10 mouse cellular contexts compared by ENCODE assay signal in the genomic region with DNA sequence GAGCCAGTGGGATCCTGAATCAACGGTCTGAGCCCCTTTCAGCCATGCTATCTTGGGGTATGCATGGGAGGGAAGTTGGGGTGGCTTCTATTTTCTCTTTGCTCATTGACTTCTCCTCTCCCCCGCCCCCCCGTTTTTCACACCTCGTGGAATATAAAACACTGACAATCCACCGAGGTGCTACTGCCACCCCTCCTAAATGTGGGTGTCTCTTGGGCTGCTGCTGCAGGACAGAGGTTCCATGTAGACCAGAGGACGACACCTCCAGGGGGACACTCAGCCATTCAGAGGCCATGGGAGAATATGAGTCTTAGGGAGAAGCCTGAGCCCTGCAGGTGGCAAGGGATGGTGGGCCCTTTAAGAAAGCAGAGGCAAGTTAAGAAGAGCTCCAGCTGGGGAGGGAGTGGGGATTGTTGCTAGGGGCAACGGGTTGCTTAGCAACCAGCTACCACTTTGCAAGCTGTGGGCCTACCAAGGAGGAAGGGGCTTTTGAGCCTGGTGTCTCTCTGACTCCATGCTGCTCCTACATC. TPM values are rescaled to one million over a fixed set of nuclear protein-coding genes. Genes with fewer than 3 reads are reported as not detected.
A peak's percentile ranks its signal among the peaks of the same experiment; 100 is the strongest.
DNase-seq lines count a peak whose midpoint lies in the region; ATAC-seq lines count a peak whose summit lies in the region.
"Had no signal": no experiment of that assay in that cellular context is flagged by ENCODE, and none has a peak within 500 bp of the region (broad histone marks: within the 10 kb centered on the region; RNA-seq: fewer than 3 reads in every experiment).

No protein-coding gene starts in this region.

- H3K4me2 ChIP-seq in forebrain, embryonic 12.5 days: peak overlapping the region; percentile 38
- no peak overlapping the region for H3K4me2 ChIP-seq in neural tube, embryonic 11.5 days (ENCODE audit: low read depth)
- H3K4me2 ChIP-seq: stomach, embryonic 15.5 days had no signal

- H3K4me3 ChIP-seq in forebrain, embryonic 12.5 days (replicated peaks): no peak overlapping the region
- no peak overlapping the region for H3K4me3 ChIP-seq in neural tube, embryonic 11.5 days (ENCODE audit: low read depth, low read length)
- H3K4me3 ChIP-seq: stomach, embryonic 15.5 days had no signal

- peak overlapping the region; percentile 88 for H3K27ac ChIP-seq in forebrain, embryonic 12.5 days
- H3K27ac ChIP-seq in neural tube, embryonic 11.5 days (ENCODE audit: low read depth, low read length): no peak overlapping the region
- H3K27ac ChIP-seq: kidney, postnatal 0 days; stomach, embryonic 15.5 days had no signal

- H3K36me3 ChIP-seq in forebrain, embryonic 12.5 days (replicated peaks): peaks cover 16% of the 10 kb centered on the region
- H3K36me3 ChIP-seq in neural tube, embryonic 11.5 days (ENCODE audit: control insufficient read depth, insufficient read depth, low read length): no peaks in the 10 kb centered on the region
- H3K36me3 ChIP-seq: stomach, embryonic 15.5 days had no signal

- peak; percentile 90 for ATAC-seq in forebrain, embryonic 12.5 days (ENCODE audit: low FRiP score)
- peak; percentile 76 for ATAC-seq in neural tube, embryonic 11.5 days (ENCODE audit: insufficient read depth, low FRiP score, low TSS enrichment)

- H3K4me1 ChIP-seq in forebrain, embryonic 12.5 days: peaks cover 59% of the 10 kb centered on the region
- H3K4me1 ChIP-seq in neural tube, embryonic 11.5 days (ENCODE audit: control insufficient read depth, insufficient read depth, low read length): peaks cover 18% of the 10 kb centered on the region

- no peaks in the 10 kb centered on the region for H3K9me3 ChIP-seq in forebrain, embryonic 12.5 days
- H3K9me3 ChIP-seq in neural tube, embryonic 11.5 days (ENCODE audit: control insufficient read depth, low read length): no peaks in the 10 kb centered on the region
- H3K9me3 ChIP-seq: stomach, embryonic 15.5 days had no signal

- 21% methylated on average over 7 of the region's 7 CpGs for WGBS in forebrain, embryonic 12.5 days
- 31% methylated on average over 7 of the region's 7 CpGs for WGBS in neural tube, embryonic 11.5 days

- DNase-seq in brain, adult 2 months (ENCODE audit: low read depth, low spot score): peak; percentile 91
- peak; percentile 74 to 76 for DNase-seq in layer of hippocampus, postnatal 14 days (ENCODE audit: low spot score in 2 of 2)
- peak; percentile 88 for DNase-seq in neural tube, embryonic 11.5 days (ENCODE audit: low spot score)
- DNase-seq in urinary bladder, postnatal 10 days (ENCODE audit: low spot score): no peak
- no peak for DNase-seq in natural killer cell, adult 2 months (ENCODE audit: low spot score in 2 of 2)
- no peak for DNase-seq in lung, postnatal 36 days
- DNase-seq in heart, adult 18-20 months: no peak

- H3K27me3 ChIP-seq in forebrain, embryonic 12.5 days: 0 out of 2 replicates have a peak, but pooled peaks cover 4% of the 10 kb centered on the region
- H3K27me3 ChIP-seq in neural tube, embryonic 11.5 days (ENCODE audit: control insufficient read depth, insufficient read depth, low read length): no peaks in the 10 kb centered on the region
- H3K27me3 ChIP-seq: stomach, embryonic 15.5 days had no signal

- peak overlapping the region; percentile 25; the same call in 1 of the 2 replicates for H3K9ac ChIP-seq in forebrain, embryonic 12.5 days
- H3K9ac ChIP-seq in neural tube, embryonic 11.5 days (ENCODE audit: low read length): no peak overlapping the region
- H3K9ac ChIP-seq: stomach, embryonic 15.5 days had no signal

RNA-seq across cellular contexts. Expression of gene Fcho1, which starts 5.5 kb away (rescaled TPM):
- 38.4 and 38.9 TPM in 2 replicates for polyA plus RNA-seq in forebrain, embryonic 12.5 days (2016; fragmentation: Nextera tagmentation; extraction: Ambion mirVana)
- 10 to 100 TPM; 83.1 to 86.4 TPM for total RNA-seq in layer of hippocampus, postnatal 14 days (2021)
- 12.3 and 12.4 TPM in 2 replicates for polyA plus RNA-seq in neural tube, embryonic 11.5 days (2014; fragmentation: Nextera tagmentation; extraction: Ambion mirVana)
- 1 to 10 TPM in 1 of 2 experiments, under 1 TPM in 1; 0.79 to 2.4 TPM for total RNA-seq in heart, adult 18-20 months (2021)

RNA-seq across cellular contexts. Expression of gene B3gnt3, which starts 18.4 kb away (rescaled TPM):
- 0.36 and 0.72 TPM in 2 replicates for polyA plus RNA-seq in forebrain, embryonic 12.5 days (2016; fragmentation: Nextera tagmentation; extraction: Ambion mirVana)
- total RNA-seq in layer of hippocampus, postnatal 14 days (2021): under 1 TPM; 0.23 to 0.48 TPM
- polyA plus RNA-seq in neural tube, embryonic 11.5 days (2014; fragmentation: Nextera tagmentation; extraction: Ambion mirVana): 0.33 and 0.59 TPM in 2 replicates
- total RNA-seq in heart, adult 18-20 months (2021): 1 to 10 TPM; 4.9 to 5.9 TPM

RNA-seq across cellular contexts. Expression of gene Insl3, which starts 31.0 kb away (rescaled TPM):
- polyA plus RNA-seq in forebrain, embryonic 12.5 days (2016; fragmentation: Nextera tagmentation; extraction: Ambion mirVana): not detected in 2 replicates
- total RNA-seq in layer of hippocampus, postnatal 14 days (2021): 1 to 10 TPM; 2.6 to 3.0 TPM
- polyA plus RNA-seq in neural tube, embryonic 11.5 days (2014; fragmentation: Nextera tagmentation; extraction: Ambion mirVana): not detected in 2 replicates
- total RNA-seq in heart, adult 18-20 months (2021): 1 to 10 TPM; 1.3 to 1.6 TPM

RNA-seq across cellular contexts. Expression of gene Jak3, which starts 43.9 kb away (rescaled TPM):
- polyA plus RNA-seq in forebrain, embryonic 12.5 days (2016; fragmentation: Nextera tagmentation; extraction: Ambion mirVana): 2.5 and 2.9 TPM in 2 replicates
- 1 to 10 TPM; 7.1 to 7.7 TPM for total RNA-seq in layer of hippocampus, postnatal 14 days (2021)
- 1.6 and 2.0 TPM in 2 replicates for polyA plus RNA-seq in neural tube, embryonic 11.5 days (2014; fragmentation: Nextera tagmentation; extraction: Ambion mirVana)
- 1 to 10 TPM; 7.3 to 8.3 TPM for total RNA-seq in heart, adult 18-20 months (2021)

RNA-seq across cellular contexts. Expression of gene Unc13a, which starts 48.4 kb away (rescaled TPM):
- 13.7 and 16.0 TPM in 2 replicates for polyA plus RNA-seq in forebrain, embryonic 12.5 days (2016; fragmentation: Nextera tagmentation; extraction: Ambion mirVana)
- total RNA-seq in layer of hippocampus, postnatal 14 days (2021): 100 to 1,000 TPM; 268 to 281 TPM
- polyA plus RNA-seq in neural tube, embryonic 11.5 days (2014; fragmentation: Nextera tagmentation; extraction: Ambion mirVana): 6.5 and 7.7 TPM in 2 replicates
- total RNA-seq in heart, adult 18-20 months (2021): under 1 TPM; 0.55 to 0.87 TPM

Comparison
In these comparisons a context has a peak if more than half of its experiments do, and no peak if none do; other contexts are left out.
1. DNase-seq: peak in brain, adult 2 months (single experiment), layer of hippocampus, postnatal 14 days (2 of 2) and neural tube, embryonic 11.5 days (single experiment); none in urinary bladder, postnatal 10 days (single experiment), natural killer cell, adult 2 months (0 of 2), lung, postnatal 36 days (single experiment) and heart, adult 18-20 months (0 of 2).
2. RNA of gene Fcho1, which starts 5.5 kb away (total RNA-seq): 83.1 to 86.4 TPM in layer of hippocampus, postnatal 14 days; 0.79 to 2.4 TPM in heart, adult 18-20 months; every median in the first group is over 10 times any median in the second.
3. RNA of gene B3gnt3, which starts 18.4 kb away (total RNA-seq): 4.9 to 5.9 TPM in heart, adult 18-20 months; 0.23 to 0.48 TPM in layer of hippocampus, postnatal 14 days; every median in the first group is over 4 times any median in the second.